Mouse (Mus musculus) heart, adult 2 months (tissue): Measurements from ENCODE around the gene Pax9. TPM values are rescaled to one million over a fixed set of nuclear protein-coding genes. Genes with fewer than 3 reads are reported as not detected.

Experiments used
- DNase-seq, 2 experiments: peaks; one replicate each; pipeline ENCODE4 v3.0.0; 2021
- H3K27ac ChIP-seq: fragments of 200-600 bp; 2 replicates; pipeline ENCODE4 v1.8.1; 2022
- H3K27me3 ChIP-seq: fragments of 200-500 bp; 2 replicates; pipeline ENCODE4 v1.6.1; 2012; ENCODE audit warnings: mild to moderate bottlenecking, low read length, inconsistent platforms, mixed read lengths; ENCODE audit not compliant: control insufficient read depth, insufficient read depth
- H3K36me3 ChIP-seq: fragments of 200-500 bp; 2 replicates; pipeline ENCODE4 v1.6.1; 2012; ENCODE audit warnings: low read length, inconsistent platforms; ENCODE audit not compliant: control insufficient read depth, insufficient read depth
- H3K4me1 ChIP-seq: fragments of 200-500 bp; 2 replicates; pipeline ENCODE4 v1.6.1; 2011; ENCODE audit warnings: low read length; ENCODE audit not compliant: control insufficient read depth, insufficient read depth
- H3K4me3 ChIP-seq: fragments of 200-600 bp; 2 replicates; pipeline ENCODE4 v1.8.1; 2022
- H3K79me2 ChIP-seq: fragments of 200-500 bp; replicated peaks from 2 replicates; pipeline ENCODE4 v1.6.1; 2012; ENCODE audit warnings: mild to moderate bottlenecking, inconsistent platforms, low read length, moderate library complexity, mixed read lengths; ENCODE audit not compliant: control insufficient read depth, insufficient read depth
- H3K9ac ChIP-seq: fragments of 200-500 bp; 2 replicates; pipeline ENCODE4 v1.6.1; 2012; ENCODE audit warnings: low read depth, mild to moderate bottlenecking, control low read depth, inconsistent platforms, low read length, mixed read lengths
- CTCF ChIP-seq: fragments of 200-600 bp; IDR thresholded peaks from 2 replicates; pipeline ENCODE4 v1.8.1; 2022; ENCODE audit warnings: antibody characterized with exemption, mild to moderate bottlenecking, moderate library complexity
- EP300 ChIP-seq: fragments of 200-500 bp; IDR thresholded peaks from 2 replicates; pipeline ENCODE4 v1.6.1; 2011; ENCODE audit warnings: low read depth, low read length, control low read depth; ENCODE audit not compliant: insufficient read depth
- POLR2A ChIP-seq: fragments of 200-500 bp; IDR thresholded peaks from 2 replicates; pipeline ENCODE4 v1.6.1; 2011; ENCODE audit warnings: mild to moderate bottlenecking, low read depth, low read length, control low read depth; ENCODE audit not compliant: insufficient read depth
- WGBS: fragments of 180-500 bp; shearing (Covaris S2); methylation state at CpG from one replicate; pipeline ENCODE4 v1.1.7; 2018; 5-methylcytosine and 5-hydroxymethylcytosine counted together
- intact Hi-C: fragments of 180-260 bp; cut with DNase I; formaldehyde crosslinking; loops from one replicate; pipeline ENCODE4 v1.15.1; 2025
- polyA plus RNA-seq: library from polyadenylated mRNA; depleted of rRNA; stranded (reverse); fragments of >200 nt; gene quantifications from 2 replicates; pipeline ENCODE4 v1.2.3, GENCODE M21; 2012; rRNA removed
- total RNA-seq, 2 experiments: library from RNA; stranded (reverse); gene quantifications; 2 replicates each; pipeline ENCODE4 v1.2.3; 2021

Gene Pax9
- total and polyA plus RNA-seq, 3 experiments, result 0.26 to 0.47 TPM; not detected in 1

GRCm38 (mm10) chr12:56699915-56700900, 8.6 kb downstream of the Pax9 start:
- Histone ChIP-seq H3K4me1 (no peaks in the 10 kb centered on the region), H3K27ac (no peak overlapping the region), H3K27me3 (peaks cover 30% of the 10 kb centered on the region), H3K9ac (no peak overlapping the region), H3K4me3 (no peak overlapping the region), H3K36me3 (no peaks in the 10 kb centered on the region), H3K79me2 (no peaks in the 10 kb centered on the region)
- no peak for TF ChIP-seq POLR2A
- TF ChIP-seq CTCF, result no peak
- TF ChIP-seq EP300, result no peak
- WGBS, result 14% methylated on average over 44 of the region's 44 CpGs
- no peak for DNase-seq
- intact Hi-C loops, result no loop called here

DNA sequence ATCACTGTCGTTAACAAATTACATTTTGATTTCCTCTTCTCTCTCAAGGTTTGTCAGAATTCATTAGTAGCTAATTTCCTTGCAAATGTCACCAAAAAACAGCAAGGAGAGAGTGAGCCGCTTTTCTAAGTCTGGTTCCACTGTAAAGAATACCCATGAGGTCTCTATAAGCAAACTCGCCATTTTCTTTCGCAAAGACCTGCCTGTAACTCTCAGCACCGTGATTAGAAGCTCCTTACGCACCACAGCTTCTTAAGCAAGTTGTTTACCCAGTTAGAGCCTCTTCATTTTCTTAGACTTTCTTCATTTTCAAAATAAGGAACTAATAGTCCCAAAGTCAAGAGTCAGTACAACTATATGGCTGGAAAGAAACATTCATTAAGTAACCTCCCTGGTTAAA, 9.4 kb downstream of the Pax9 start:
- Histone ChIP-seq H3K36me3 (no peaks in the 10 kb centered on the region), H3K9ac (no peak overlapping the region), H3K4me1 (no peaks in the 10 kb centered on the region), H3K79me2 (no peaks in the 10 kb centered on the region), H3K27ac (no peak overlapping the region), H3K27me3 (peaks cover 25% of the 10 kb centered on the region), H3K4me3 (no peak overlapping the region)
- 19% methylated on average over 6 of the region's 6 CpGs for WGBS
- TF ChIP-seq EP300 (no peak), CTCF (no peak), POLR2A (no peak)
- intact Hi-C loops, result no loop called here
- no peak for DNase-seq

DNA sequence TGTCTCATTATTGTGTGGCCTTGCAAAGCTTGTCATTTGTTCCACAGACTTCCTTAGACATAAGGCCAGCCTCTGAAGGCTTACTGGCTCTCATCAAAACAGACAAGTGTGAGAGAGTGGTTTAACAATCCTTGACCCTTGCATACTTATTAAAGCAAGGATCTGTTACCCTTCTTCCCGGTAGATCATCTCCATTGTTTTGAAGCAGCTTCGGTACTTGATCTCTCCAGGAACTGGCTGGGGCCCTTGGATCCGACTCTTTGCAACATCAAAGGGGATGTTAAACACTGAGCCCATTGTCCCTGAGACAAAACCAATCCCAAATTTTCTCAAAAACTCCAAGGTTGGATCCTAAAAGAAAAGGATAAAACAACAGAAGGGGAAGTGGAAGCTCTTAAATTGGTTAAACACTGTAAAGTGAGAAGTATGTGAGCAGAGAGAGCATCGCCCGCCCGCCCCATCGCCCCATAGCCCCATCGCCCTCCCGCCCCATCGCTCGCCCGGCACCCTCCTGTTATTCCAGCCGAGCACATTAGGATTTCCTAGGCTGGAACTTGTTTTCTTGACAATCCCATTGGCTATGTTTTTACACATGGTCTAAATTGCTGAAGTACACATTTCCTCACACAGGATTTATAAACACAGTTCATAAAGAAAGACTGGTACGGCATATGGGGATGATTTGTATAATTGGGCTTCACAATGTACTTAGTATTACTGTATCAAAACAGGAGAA, 26.6 kb downstream of the Pax9 start:
- intact Hi-C loops, result no loop called here
- Histone ChIP-seq H3K4me3 (no peak overlapping the region), H3K27ac (no peak overlapping the region), H3K79me2 (no peaks in the 10 kb centered on the region), H3K27me3 (0 out of 2 replicates have a peak, but pooled peaks cover 1% of the 10 kb centered on the region), H3K36me3 (no peaks in the 10 kb centered on the region), H3K4me1 (no peaks in the 10 kb centered on the region), H3K9ac (no peak overlapping the region)
- no peak for DNase-seq
- no peak for TF ChIP-seq CTCF
- TF ChIP-seq EP300, result no peak
- no peak for TF ChIP-seq POLR2A
- 35% methylated on average over 14 of the region's 14 CpGs for WGBS

- no peak overlapping the region for H3K4me3 ChIP-seq
- no peak overlapping the region for H3K27ac ChIP-seq
- TF ChIP-seq EP300 (no peak), POLR2A (no peak), CTCF (no peak)
- no peaks in the 10 kb centered on the region for H3K36me3 ChIP-seq
- whole genome bisulfite sequencing, result 48% methylated on average over 6 of the region's 6 CpGs
- no peak overlapping the region for H3K9ac ChIP-seq
- intact Hi-C loops, result no loop called here
- H3K27me3 ChIP-seq, result 0 out of 2 replicates have a peak, but pooled peaks cover 1% of the 10 kb centered on the region
- no peaks in the 10 kb centered on the region for H3K4me1 ChIP-seq
- no peaks in the 10 kb centered on the region for H3K79me2 ChIP-seq
- DNase-seq, result no peak
Measured at GRCm38 (mm10) chr12:56718707-56719051, 27.1 kb downstream of the Pax9 start.

GRCm38 (mm10) chr12:56727631-56728030, 36.1 kb downstream of the Pax9 start:
- TF ChIP-seq CTCF (no peak), POLR2A (no peak), EP300 (no peak)
- Histone ChIP-seq H3K79me2 (no peaks in the 10 kb centered on the region), H3K27ac (no peak overlapping the region), H3K9ac (no peak overlapping the region), H3K4me3 (no peak overlapping the region), H3K36me3 (no peaks in the 10 kb centered on the region), H3K27me3 (no peaks in the 10 kb centered on the region), H3K4me1 (no peaks in the 10 kb centered on the region)
- DNase-seq, result no peak
- intact Hi-C loops, result no loop called here
- 39% methylated on average over 4 of the region's 4 CpGs for WGBS

- H3K27ac ChIP-seq, result no peak overlapping the region
- TF ChIP-seq CTCF, result no peak
- no peak for TF ChIP-seq POLR2A
- TF ChIP-seq EP300, result no peak
- H3K4me1 ChIP-seq, result no peaks in the 10 kb centered on the region
- intact Hi-C loops, result no loop called here
- WGBS, result 60% methylated on average over 4 of the region's 4 CpGs
- no peak overlapping the region for H3K9ac ChIP-seq
- no peaks in the 10 kb centered on the region for H3K36me3 ChIP-seq
- no peak for DNase-seq
- no peaks in the 10 kb centered on the region for H3K27me3 ChIP-seq
- no peaks in the 10 kb centered on the region for H3K79me2 ChIP-seq
- H3K4me3 ChIP-seq, result no peak overlapping the region
Measured at GRCm38 (mm10) chr12:56737104-56737503, 45.5 kb downstream of the Pax9 start.

Other genes starting within 250 kb of the Pax9 start
- not detected for gene Nkx2-1, start 154.9 kb upstream of the Pax9 start, total RNA-seq
- 0.68 TPM in 1 of 2 replicates, not detected in the other for gene Nkx2-1, start 154.9 kb upstream of the Pax9 start, polyA plus RNA-seq
- gene Nkx2-9, start 78.5 kb upstream of the Pax9 start, total RNA-seq, result not detected
- gene Nkx2-9, start 78.5 kb upstream of the Pax9 start, polyA plus RNA-seq, result 0.18 TPM in 1 of 2 replicates, not detected in the other